Mouse (Mus musculus): Measurements from ENCODE around the gene Nmt1. TPM values are rescaled to one million over a fixed set of nuclear protein-coding genes. Genes with fewer than 3 reads are reported as not detected.

The Nmt1 gene
- total RNA-seq, 2 experiments from 2014 or later: 61.0 to 62.1 TPM

GRCm38 (mm10) chr11:103070322-103070880, 42.4 kb downstream of the Nmt1 start:
- no peak for DNase-seq
- intact Hi-C loops (cut with DNase I): no loop called here

- no peak for DNase-seq
- intact Hi-C loops (cut with DNase I): no loop called here
Observed at GRCm38 (mm10) chr11:103073671-103074070, 45.7 kb downstream of the Nmt1 start.

DNA sequence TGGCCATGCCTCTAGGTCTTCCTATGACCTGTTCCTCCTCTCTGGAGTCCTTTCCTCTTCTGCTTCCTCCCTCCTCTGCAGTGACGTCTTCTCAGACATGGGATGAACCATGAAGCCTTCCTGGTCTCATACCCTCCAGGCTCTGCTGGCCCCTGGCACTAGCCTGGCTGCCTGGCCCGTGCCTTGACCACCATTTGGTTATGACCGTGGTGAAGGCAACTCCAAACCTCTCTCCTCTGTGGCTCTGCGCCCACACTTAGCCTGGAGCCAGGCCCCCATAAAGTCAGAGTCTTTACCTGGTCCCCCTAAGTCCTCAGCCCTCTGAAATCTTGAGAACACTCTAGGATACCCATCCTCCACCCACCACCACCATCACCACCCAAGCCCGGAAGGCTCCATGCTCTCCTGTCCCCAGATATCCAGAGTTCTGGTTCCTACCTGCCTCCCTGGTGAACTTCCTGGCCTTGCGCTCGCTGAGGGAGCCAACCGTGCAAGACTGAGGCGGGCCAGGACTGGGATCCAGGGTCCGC, 46.2 kb downstream of the Nmt1 start:
- intact Hi-C loops (cut with DNase I): no loop called here
- DNase-seq: no peak

DNA sequence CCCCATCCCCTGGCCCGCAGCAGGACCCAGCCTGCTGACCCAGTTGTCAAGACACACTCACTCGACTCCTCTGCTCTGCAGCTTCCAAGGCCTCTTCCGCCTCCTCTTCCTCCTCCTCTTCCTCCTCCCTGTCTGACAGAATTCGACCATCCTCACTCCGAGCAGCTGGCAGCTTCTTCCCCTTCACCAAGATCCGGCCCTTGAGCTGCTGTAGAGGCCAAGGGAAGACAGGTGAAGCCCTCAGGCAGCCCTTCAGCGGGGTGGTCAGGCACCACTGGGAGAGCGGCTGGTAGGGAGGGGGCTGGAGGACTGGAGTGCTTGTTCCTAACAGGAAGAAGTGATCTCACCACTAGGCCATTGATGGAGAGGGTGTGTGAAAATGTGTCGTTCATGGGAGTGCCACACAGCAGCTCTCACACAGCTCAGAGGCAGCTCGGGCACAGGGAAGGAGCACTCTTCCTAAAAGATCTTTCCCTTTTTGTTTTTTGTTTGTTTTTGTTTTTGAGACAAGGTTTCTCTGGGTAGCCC, 46.9 kb downstream of the Nmt1 start:
- intact Hi-C loops (cut with DNase I): no loop called here

DNA sequence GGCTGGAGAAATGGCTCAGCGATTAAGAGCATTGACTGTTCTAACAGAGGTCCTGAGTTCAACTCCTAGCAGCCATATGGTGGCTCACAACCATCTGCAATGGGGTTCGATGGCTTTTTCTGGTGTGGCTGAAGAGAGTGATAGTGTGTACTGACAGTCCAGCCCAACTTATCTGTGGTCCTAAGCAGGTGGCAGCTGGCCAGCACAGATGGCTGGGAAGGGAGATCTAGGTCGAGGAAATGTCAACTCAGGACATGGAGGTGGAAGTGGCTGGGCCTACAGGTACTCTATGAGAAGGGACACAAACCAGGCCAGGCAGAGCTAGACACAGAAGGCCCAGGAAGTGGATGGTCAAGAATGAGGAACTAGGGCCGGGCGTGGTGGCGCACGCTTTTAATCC, 48.0 kb downstream of the Nmt1 start:
- DNase-seq: peak; percentile 67 to 72
- intact Hi-C loops (cut with DNase I): no loop called here

More for the DNA sequence above, 46.9 kb downstream of the Nmt1 start:
- DNase-seq: no peak

DNA sequence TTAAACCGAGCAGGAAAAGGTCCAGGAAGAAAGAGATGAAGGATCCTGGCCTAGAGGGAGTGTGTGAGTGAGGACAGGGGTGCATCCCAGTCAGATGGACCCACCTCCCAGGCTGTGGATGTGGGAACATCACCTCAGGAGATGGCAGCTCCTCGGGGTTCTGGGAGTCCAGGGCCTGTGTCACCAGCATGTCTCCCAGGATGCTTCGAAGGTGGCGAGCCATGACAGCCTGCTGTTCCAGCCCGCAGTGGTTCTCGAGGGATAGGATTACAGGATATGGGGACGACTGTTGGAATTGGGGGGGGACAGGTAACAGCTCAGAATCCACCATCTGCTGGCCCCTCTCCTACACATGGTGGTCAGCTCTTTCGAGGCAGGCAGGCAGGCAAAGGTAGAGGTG, 48.6 kb downstream of the Nmt1 start:
- intact Hi-C loops (cut with DNase I): no loop called here
- DNase-seq: no peak

DNA sequence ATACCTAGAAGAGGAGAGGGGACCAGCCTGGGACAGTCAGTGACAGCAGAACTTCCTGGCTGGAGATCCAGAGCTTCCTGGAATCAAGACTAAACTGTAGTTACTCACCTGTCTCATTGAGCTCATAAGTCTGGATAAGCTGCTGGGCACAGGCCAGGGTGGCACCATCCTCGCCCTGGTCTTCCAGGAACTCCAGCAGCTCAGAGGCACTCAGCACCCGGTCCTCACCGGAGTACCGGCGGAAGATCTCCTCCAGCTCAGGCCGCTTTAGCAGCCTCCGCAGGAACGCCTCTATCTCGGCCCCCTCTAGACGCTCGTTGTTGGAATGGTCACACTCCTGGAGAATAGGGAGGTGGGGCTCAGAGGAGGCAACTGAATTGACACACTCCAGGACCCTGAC, 50.1 kb downstream of the Nmt1 start:
- intact Hi-C loops (cut with DNase I): no loop called here
- DNase-seq: no peak

- intact Hi-C loops (cut with DNase I): no loop called here
- no peak for DNase-seq
Observed at GRCm38 (mm10) chr11:103080323-103081091, 52.5 kb downstream of the Nmt1 start.

GRCm38 (mm10) chr11:103081631-103082030, 53.6 kb downstream of the Nmt1 start:
- DNase-seq: no peak
- intact Hi-C loops (cut with DNase I): no loop called here

DNA sequence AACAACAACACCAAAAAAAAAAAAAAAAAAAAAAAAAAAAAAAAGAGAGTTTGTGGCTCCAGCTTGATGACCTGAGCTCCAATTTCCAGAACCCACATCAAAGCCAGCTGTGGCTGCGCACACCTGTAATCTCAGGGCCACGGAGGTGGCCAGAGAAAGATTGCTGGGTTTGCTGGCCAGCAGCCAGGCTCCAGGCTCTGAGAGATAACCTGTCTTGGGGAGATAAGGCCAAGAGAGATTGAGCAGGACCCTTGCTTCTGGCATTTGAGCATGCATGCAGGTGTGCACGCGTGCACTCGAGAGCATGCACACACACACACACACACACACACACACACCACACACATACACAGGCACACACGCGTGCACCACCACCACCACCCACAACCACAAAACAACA, 65.3 kb downstream of the Nmt1 start:
- DNase-seq: no peak
- intact Hi-C loops (cut with DNase I): no loop called here

- peak in 1 of 2 experiments; percentile 63 for DNase-seq
- intact Hi-C loops (cut with DNase I): no loop called here
Observed at GRCm38 (mm10) chr11:103093862-103094833, 66.2 kb downstream of the Nmt1 start.

- intact Hi-C loops (cut with DNase I): no loop called here
- DNase-seq: no peak
Observed at GRCm38 (mm10) chr11:103095107-103095670, 67.2 kb downstream of the Nmt1 start.

- no peak for DNase-seq
- intact Hi-C loops (cut with DNase I): no loop called here
Observed at GRCm38 (mm10) chr11:103095801-103096200, 67.8 kb downstream of the Nmt1 start.

DNA sequence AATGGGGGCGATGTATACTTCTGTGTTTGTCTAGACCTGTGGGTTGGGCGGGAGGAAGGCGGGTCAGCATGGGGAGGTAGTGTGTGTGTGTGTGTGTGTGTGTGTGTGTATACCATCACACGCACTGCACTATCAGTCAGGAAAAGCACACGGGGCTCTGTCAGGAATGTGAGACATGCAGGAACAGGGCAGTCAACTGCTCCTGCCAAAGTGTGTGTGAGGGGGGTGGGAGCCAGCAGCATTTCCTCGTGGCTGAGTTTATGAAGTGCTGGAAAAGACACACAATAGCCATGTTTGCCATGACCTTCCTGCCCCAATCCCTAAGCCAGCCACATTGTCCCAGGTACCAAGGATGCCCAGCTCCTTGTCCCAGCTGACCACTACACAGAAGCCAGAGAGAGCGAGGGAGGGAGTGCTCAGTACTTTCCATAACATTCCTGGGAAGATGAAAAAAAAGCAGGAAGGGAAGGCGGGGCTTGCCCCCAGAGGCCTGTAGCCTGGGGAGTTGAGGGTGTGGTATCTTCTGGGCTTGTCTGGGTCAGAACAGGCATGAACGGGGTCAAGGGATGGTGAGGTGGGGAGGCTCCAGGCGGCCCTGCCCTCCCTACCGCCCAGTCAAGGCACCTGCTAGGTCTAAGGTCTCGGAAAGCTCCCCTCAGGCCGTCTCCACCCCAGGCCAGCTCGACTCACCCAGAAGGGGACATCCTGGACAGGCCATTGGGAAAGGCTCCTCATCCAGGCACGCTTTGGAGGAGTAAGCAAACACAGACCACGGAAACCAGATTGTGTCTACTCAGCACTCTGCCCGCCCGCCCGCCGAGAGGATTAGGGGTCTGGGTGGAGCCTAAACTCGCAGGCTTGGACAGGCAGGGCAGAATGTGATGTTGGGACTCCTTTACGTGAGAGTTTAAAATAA, 69.2 kb downstream of the Nmt1 start:
- DNase-seq: peak in 1 of 2 experiments; percentile 61
- intact Hi-C loops (cut with DNase I): no loop called here

- intact Hi-C loops (cut with DNase I): no loop called here
- DNase-seq: peak; percentile 59 to 63
Observed at GRCm38 (mm10) chr11:103098531-103099190, 70.7 kb downstream of the Nmt1 start.

DNA sequence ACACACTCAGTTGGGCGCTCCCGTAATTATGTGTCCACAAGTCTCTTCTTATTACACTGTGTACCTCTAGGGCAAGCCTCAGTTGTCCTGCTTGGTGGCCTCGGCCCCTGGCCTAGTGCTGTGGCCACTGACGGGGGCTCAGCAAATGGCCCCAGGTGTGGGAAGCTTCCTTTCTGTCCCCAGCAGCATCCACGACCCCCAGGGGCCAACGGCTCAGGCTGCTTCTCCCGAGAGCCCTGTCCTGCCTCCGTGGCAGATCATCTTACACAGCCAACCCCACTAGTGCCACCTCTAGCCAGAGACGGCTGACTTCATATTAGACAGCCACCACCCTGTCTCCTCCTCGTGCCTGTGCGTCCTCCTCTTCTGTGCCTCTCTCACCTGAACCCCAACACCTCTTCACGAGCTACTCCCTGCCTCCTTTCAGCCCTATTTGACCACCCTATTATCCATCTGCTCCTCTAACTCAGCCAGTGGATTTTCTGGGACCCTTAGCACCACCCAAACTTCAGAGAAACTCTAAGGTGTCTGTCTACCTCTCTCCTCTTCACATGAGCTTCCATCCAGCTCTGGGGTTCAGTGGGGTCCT, 71.5 kb downstream of the Nmt1 start:
- intact Hi-C loops (cut with DNase I): no loop called here
- DNase-seq: no peak

GRCm38 (mm10) chr11:103100361-103100760, 72.4 kb downstream of the Nmt1 start:
- DNase-seq: no peak
- intact Hi-C loops (cut with DNase I): no loop called here

DNA sequence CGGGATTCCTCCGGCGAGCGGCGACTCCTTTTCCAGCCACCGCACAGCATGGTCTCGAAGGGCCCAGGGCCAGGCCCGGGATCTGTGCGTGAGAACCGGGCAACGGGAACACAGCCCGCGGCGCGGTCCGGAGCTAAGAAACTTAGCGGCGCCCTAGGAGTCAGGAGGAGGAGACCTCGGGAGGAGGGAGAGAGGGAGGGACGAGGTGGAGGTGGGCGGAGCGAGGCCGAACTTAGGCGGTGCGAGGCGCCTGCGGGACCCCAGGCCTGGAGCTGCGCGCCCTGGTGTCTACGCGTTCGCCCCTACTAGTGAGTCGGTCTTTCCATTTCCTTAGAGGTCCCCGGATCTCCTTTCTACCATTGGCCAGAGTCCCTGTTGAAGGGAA, 73.5 kb downstream of the Nmt1 start, which contains the start of the genes Plcd3 and Acbd4:
Gene Plcd3, minus strand, starts transcription at position 178 of the 385 bp plus-strand sequence.
Gene Acbd4, plus strand, starts transcription at position 202 of the 385 bp plus-strand sequence.
- DNase-seq: peak; percentile 86 to 87
- intact Hi-C loops (cut with DNase I): no loop called here

All from heart, postnatal 14 days (tissue).